Mouse (Mus musculus): Measurements from ENCODE around the gene Hid1.
A peak's percentile ranks its signal among the peaks of the same experiment; 100 is the strongest.

Gene Hid1

GRCm38 (mm10) chr11:115374695-115375425 lies 7.3 kb upstream of the Hid1 start:
- DNase-seq = no peak

GRCm38 (mm10) chr11:115373805-115374694 lies 6.5 kb upstream of the Hid1 start:
- peak; percentile 82 for DNase-seq

GRCm38 (mm10) chr11:115372737-115373136 lies 5.2 kb upstream of the Hid1 start:
- no peak for DNase-seq

- DNase-seq = no peak
Observed at GRCm38 (mm10) chr11:115372015-115372414, 4.5 kb upstream of the Hid1 start.

- DNase-seq = no peak
Observed at GRCm38 (mm10) chr11:115371354-115371753, 3.8 kb upstream of the Hid1 start.

GRCm38 (mm10) chr11:115370368-115370767 lies 2.8 kb upstream of the Hid1 start:
- DNase-seq = no peak

- DNase-seq = peak; percentile 65
Observed at GRCm38 (mm10) chr11:115366706-115367394, 706 bp downstream of the Hid1 start.

- peak; percentile 45 for DNase-seq
Observed at GRCm38 (mm10) chr11:115366039-115366705, 1.4 kb downstream of the Hid1 start.

- DNase-seq = no peak
Observed at GRCm38 (mm10) chr11:115364136-115364535, 3.4 kb downstream of the Hid1 start.

GRCm38 (mm10) chr11:115359726-115360125 lies 7.8 kb downstream of the Hid1 start:
- DNase-seq = no peak

GRCm38 (mm10) chr11:115359293-115359692 lies 8.3 kb downstream of the Hid1 start:
- DNase-seq = no peak

- peak; percentile 88 for DNase-seq
Observed at GRCm38 (mm10) chr11:115358468-115358867, 9.1 kb downstream of the Hid1 start.

GRCm38 (mm10) chr11:115354183-115354582 lies 13.4 kb downstream of the Hid1 start:
- peak; percentile 71 for DNase-seq

GRCm38 (mm10) chr11:115353375-115353774 lies 14.2 kb downstream of the Hid1 start:
- DNase-seq = no peak

GRCm38 (mm10) chr11:115349976-115350375 lies 17.6 kb downstream of the Hid1 start:
- no peak for DNase-seq

- DNase-seq = no peak
Observed at GRCm38 (mm10) chr11:115348681-115349248, 18.8 kb downstream of the Hid1 start.

GRCm38 (mm10) chr11:115345515-115345914 lies 22.0 kb downstream of the Hid1 start:
- no peak for DNase-seq

GRCm38 (mm10) chr11:115344967-115345366 lies 22.6 kb downstream of the Hid1 start:
- DNase-seq = no peak

- no peak for DNase-seq
Observed at GRCm38 (mm10) chr11:115341866-115342265, 25.7 kb downstream of the Hid1 start.

- DNase-seq = no peak
Observed at GRCm38 (mm10) chr11:115341246-115341645, 26.3 kb downstream of the Hid1 start.

- DNase-seq = no peak
Observed at GRCm38 (mm10) chr11:115337826-115338225, 29.7 kb downstream of the Hid1 start.

- no peak for DNase-seq
Observed at GRCm38 (mm10) chr11:115337350-115337749, 30.2 kb downstream of the Hid1 start.

Measured in cerebellum, adult 8-10 months (tissue).